14 mouse cellular contexts compared by ENCODE assay signal in genomic region chr19:53731761-53732201, GRCm38 (mm10). TPM values are rescaled to one million over a fixed set of nuclear protein-coding genes. Genes with fewer than 3 reads are reported as not detected.
A peak's percentile ranks its signal among the peaks of the same experiment; 100 is the strongest.
DNase-seq lines count a peak whose midpoint lies in the region; ATAC-seq and TF ChIP-seq lines count a peak whose summit lies in the region.
"Had no signal": no experiment of that assay in that cellular context is flagged by ENCODE, and none has a peak within 500 bp of the region (broad histone marks: within the 10 kb centered on the region; RNA-seq: fewer than 3 reads in every experiment).

No protein-coding gene starts in this region.

- no peak overlapping the region for H3K27ac ChIP-seq in intestine, embryonic 15.5 days
- no peak overlapping the region for H3K27ac ChIP-seq in intestine, embryonic 16.5 days (ENCODE audit: low read length)
- H3K27ac ChIP-seq in embryonic facial prominence, embryonic 11.5 days (replicated peaks; ENCODE audit: low read depth, low read length), result no peak overlapping the region
- H3K27ac ChIP-seq: liver, embryonic 15.5 days had no signal

- no peaks in the 10 kb centered on the region; the same call in 1 of the 2 replicates for H3K27me3 ChIP-seq in intestine, embryonic 15.5 days (replicated peaks)
- no peaks in the 10 kb centered on the region for H3K27me3 ChIP-seq in intestine, embryonic 16.5 days (replicated peaks; ENCODE audit: control insufficient read depth, insufficient read depth, low read length)
- H3K27me3 ChIP-seq in embryonic facial prominence, embryonic 11.5 days (ENCODE audit: control insufficient read depth, insufficient read depth, low read length), result no peaks in the 10 kb centered on the region
- H3K27me3 ChIP-seq in myocyte (ENCODE audit: control insufficient read depth, insufficient read depth, insufficient read length), result no peaks in the 10 kb centered on the region
- H3K27me3 ChIP-seq: liver, embryonic 15.5 days had no signal

- TF ChIP-seq POLR2A in myocyte (IDR thresholded peaks at IDR 0.05; ENCODE audit: insufficient read length, low read depth), result no peak

- no peak overlapping the region for H3K4me3 ChIP-seq in intestine, embryonic 15.5 days (replicated peaks)
- H3K4me3 ChIP-seq in intestine, embryonic 16.5 days (ENCODE audit: low read length), result no peak overlapping the region
- H3K4me3 ChIP-seq in embryonic facial prominence, embryonic 11.5 days (ENCODE audit: low read depth, low read length), result no peak overlapping the region
- H3K4me3 ChIP-seq in myocyte, result no peak overlapping the region
- H3K4me3 ChIP-seq: erythroblast, embryonic 14.5 days; liver, embryonic 15.5 days had no signal

- no peaks in the 10 kb centered on the region for H3K36me3 ChIP-seq in intestine, embryonic 15.5 days
- no peaks in the 10 kb centered on the region for H3K36me3 ChIP-seq in intestine, embryonic 16.5 days (ENCODE audit: control insufficient read depth, insufficient read depth, low read length)
- no peaks in the 10 kb centered on the region for H3K36me3 ChIP-seq in embryonic facial prominence, embryonic 11.5 days (replicated peaks; ENCODE audit: control insufficient read depth, insufficient read depth, low read depth, low read length)
- no peaks in the 10 kb centered on the region for H3K36me3 ChIP-seq in myocyte (ENCODE audit: control insufficient read depth, insufficient read depth)
- H3K36me3 ChIP-seq: liver, embryonic 15.5 days had no signal

- peaks cover 31% of the 10 kb centered on the region for H3K79me2 ChIP-seq in myocyte (ENCODE audit: control insufficient read depth, insufficient read depth)

- H3K9ac ChIP-seq in intestine, embryonic 15.5 days, result no peak overlapping the region
- no peak overlapping the region for H3K9ac ChIP-seq in intestine, embryonic 16.5 days (ENCODE audit: low read depth, low read length)
- no peak overlapping the region for H3K9ac ChIP-seq in embryonic facial prominence, embryonic 11.5 days (replicated peaks; ENCODE audit: low read length)
- H3K9ac ChIP-seq: liver, embryonic 15.5 days had no signal

- 31% methylated on average over 8 of the region's 8 CpGs for WGBS in intestine, embryonic 15.5 days
- 42% methylated on average over 8 of the region's 8 CpGs for WGBS in intestine, embryonic 16.5 days
- 47% methylated on average over 8 of the region's 8 CpGs for WGBS in embryonic facial prominence, embryonic 11.5 days

- no peak overlapping the region for H3ac ChIP-seq in myocyte (ENCODE audit: control insufficient read depth, insufficient read length)

- DNase-seq in adrenal gland, postnatal 14 days, result peak; percentile 29
- no peak for DNase-seq in adrenal gland, adult 8-10 months
- peak; percentile 8 for DNase-seq in embryonic facial prominence, embryonic 11.5 days (ENCODE audit: low spot score)
- no peak for DNase-seq in neural tube, embryonic 10.5 days (ENCODE audit: extremely low spot score, low spot score)
- no peak for DNase-seq in gastrocnemius, postnatal 14 days
- DNase-seq: B cell, adult 2 months; gastrocnemius, postnatal 25 days; kidney, adult 9 months; thymus, postnatal 36 days had no signal

- 0 out of 2 replicates have a peak, but pooled peaks cover 3% of the 10 kb centered on the region for H3K4me1 ChIP-seq in intestine, embryonic 15.5 days (replicated peaks)
- H3K4me1 ChIP-seq in intestine, embryonic 16.5 days (ENCODE audit: control insufficient read depth, insufficient read depth, low read length), result no peaks in the 10 kb centered on the region
- H3K4me1 ChIP-seq in embryonic facial prominence, embryonic 11.5 days (ENCODE audit: control insufficient read depth, insufficient read depth, low read length), result no peaks in the 10 kb centered on the region

- ATAC-seq in intestine, embryonic 15.5 days, result 0 out of 2 replicates have a peak, but pooled peaks have one; percentile 25
- no peak for ATAC-seq in intestine, embryonic 16.5 days
- ATAC-seq in embryonic facial prominence, embryonic 11.5 days (replicated peaks; ENCODE audit: insufficient number of reproducible peaks, low FRiP score, low TSS enrichment, low read depth), result 0 out of 2 replicates have a peak, but pooled peaks have one; percentile 29

- H3K4me2 ChIP-seq in intestine, embryonic 15.5 days (replicated peaks), result no peak overlapping the region
- H3K4me2 ChIP-seq in intestine, embryonic 16.5 days (ENCODE audit: low read depth, low read length), result no peak overlapping the region
- H3K4me2 ChIP-seq in embryonic facial prominence, embryonic 11.5 days (ENCODE audit: low read depth, low read length), result no peak overlapping the region
- peak overlapping the region; percentile 41 for H3K4me2 ChIP-seq in myocyte (ENCODE audit: low read depth)
- H3K4me2 ChIP-seq: liver, embryonic 15.5 days had no signal

- intact Hi-C loops in gastrocnemius, postnatal 14 days (cut with DNase I; ENCODE audit: low total_unique reads), result no loop called here

- H3K9me3 ChIP-seq in intestine, embryonic 15.5 days, result no peaks in the 10 kb centered on the region
- H3K9me3 ChIP-seq in intestine, embryonic 16.5 days (ENCODE audit: control insufficient read depth, low read length), result no peaks in the 10 kb centered on the region
- no peaks in the 10 kb centered on the region for H3K9me3 ChIP-seq in embryonic facial prominence, embryonic 11.5 days (replicated peaks; ENCODE audit: control insufficient read depth, low read length)
- H3K9me3 ChIP-seq: liver, embryonic 15.5 days had no signal

TF ChIP-seq in myocyte, 11 proteins besides CTCF, POLR2A, EP300 and RAD21:
- peak; percentile 96 for TF ChIP-seq CEBPB (IDR thresholded peaks at IDR 0.05; ENCODE audit: insufficient read depth, poor library complexity, severe bottlenecking)
- TF ChIP-seq SRF (IDR thresholded peaks at IDR 0.05; ENCODE audit: control insufficient read depth, insufficient read length, low read depth), result peak; percentile 2
- peak; percentile 80 for TF ChIP-seq TCF12 (IDR thresholded peaks at IDR 0.05; ENCODE audit: insufficient read depth, poor library complexity, severe bottlenecking)
- TF ChIP-seq REST (IDR thresholded peaks at IDR 0.05; ENCODE audit: insufficient read depth, insufficient read length), result no peak
- peak; percentile 69 for TF ChIP-seq TCF3 (IDR thresholded peaks at IDR 0.05; ENCODE audit: insufficient read length, low read depth)
- TF ChIP-seq MYOD1 (IDR thresholded peaks at IDR 0.05; ENCODE audit: control insufficient read depth in 1 of 3, insufficient read length in 2 of 3, low read depth in 2 of 3), result peak in 2 of 3 experiments; percentile 52 to 86
- no peak for TF ChIP-seq USF1 (IDR thresholded peaks at IDR 0.05; ENCODE audit: low read depth)
- TF ChIP-seq MAX (IDR thresholded peaks at IDR 0.05; ENCODE audit: low read depth), result no peak
- peak; percentile 41 to 81 (median 58) for TF ChIP-seq MYOG (IDR thresholded peaks at IDR 0.05; ENCODE audit: control insufficient read depth in 1 of 3, insufficient read depth in 1 of 3, insufficient read length in 2 of 3, low read depth in 2 of 3)
TF ChIP-seq in myocyte: peak in this region for 6.

RNA-seq across cellular contexts. Expression of gene Rbm20, which starts 54.7 kb away (rescaled TPM):
- total RNA-seq in adrenal gland, postnatal 14 days (2021), result 1.3 TPM in 2 replicates
- total RNA-seq in adrenal gland, adult 8-10 months (2022), result 1 to 10 TPM; 1.4 to 1.9 (median 1.7) TPM
- 0.77 and 0.80 TPM in 2 replicates for polyA plus RNA-seq in intestine, embryonic 15.5 days (2015; fragmentation: Nextera tagmentation; extraction: Ambion mirVana)
- 0.83 and 1.1 TPM in 2 replicates for polyA plus RNA-seq in intestine, embryonic 16.5 days (2015; fragmentation: Nextera tagmentation; extraction: Ambion mirVana)
- 1.1 and 1.2 TPM in 2 replicates for polyA plus RNA-seq in embryonic facial prominence, embryonic 11.5 days (2014; fragmentation: Nextera tagmentation; extraction: Ambion mirVana)
- 35.4 TPM for polyA plus RNA-seq in myocyte (2012; fragmentation: generic; extraction: Trizol)
- total RNA-seq in gastrocnemius, postnatal 14 days (2021), result 10 to 100 TPM; 61.5 to 72.2 TPM
- polyA plus RNA-seq: erythroblast, embryonic 14.5 days had no signal

Comparison
In these comparisons a context has a peak if more than half of its experiments do, and no peak if none do; other contexts are left out.
1. DNase-seq: peak in adrenal gland, postnatal 14 days (single experiment) and embryonic facial prominence, embryonic 11.5 days (single experiment); none in adrenal gland, adult 8-10 months (single experiment), neural tube, embryonic 10.5 days (single experiment) and gastrocnemius, postnatal 14 days (single experiment).
2. RNA of gene Rbm20, which starts 54.7 kb away (polyA plus RNA-seq): 35.4 TPM in myocyte (single experiment); 1.1 to 1.2 TPM in embryonic facial prominence, embryonic 11.5 days, 0.83 to 1.1 TPM in intestine, embryonic 16.5 days and 0.77 to 0.80 TPM in intestine, embryonic 15.5 days; every median in the first group is over 10 times any median in the second.